21 mouse cellular contexts compared by ENCODE assay signal in the genomic region with DNA sequence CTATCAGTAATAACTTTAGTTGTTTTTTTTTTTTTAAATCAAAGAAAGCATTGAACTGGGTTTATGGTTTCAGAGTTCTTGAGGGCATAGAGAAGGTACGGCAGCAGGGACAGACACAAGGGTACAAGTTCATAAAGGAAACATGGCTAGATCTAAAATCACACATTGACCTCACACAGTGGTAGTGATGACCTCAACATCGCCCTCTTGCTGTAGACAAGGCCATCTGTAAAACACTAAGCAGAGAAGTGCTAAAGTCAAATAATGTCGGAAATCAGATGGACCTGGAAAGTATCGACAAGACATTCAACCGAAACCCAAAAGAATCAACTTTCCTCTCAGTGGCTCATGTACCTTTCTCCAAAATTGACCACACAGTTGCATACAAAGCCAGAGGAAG.
DNase-seq lines count a peak whose midpoint lies in the region; ATAC-seq and TF ChIP-seq lines count a peak whose summit lies in the region.
"Had no signal": no experiment of that assay in that cellular context is flagged by ENCODE, and none has a peak within 500 bp of the region (broad histone marks: within the 10 kb centered on the region; RNA-seq: fewer than 3 reads in every experiment).

No protein-coding gene starts in this region.

- no peak overlapping the region for H3K27ac ChIP-seq in liver, postnatal 0 days (ENCODE audit: low read depth)
- H3K27ac ChIP-seq in liver, embryonic 11.5 days (ENCODE audit: low read depth, low read length) = no peak overlapping the region
- no peak overlapping the region for H3K27ac ChIP-seq in embryonic facial prominence, embryonic 10.5 days (replicated peaks)
- H3K27ac ChIP-seq: embryonic facial prominence, embryonic 12.5 days; forebrain, embryonic 15.5 days; hindbrain, embryonic 13.5 days; hindbrain, postnatal 0 days had no signal

- no peak for ATAC-seq in liver, postnatal 0 days
- no peak for ATAC-seq in liver, embryonic 11.5 days (replicated peaks; ENCODE audit: low FRiP score)
- peak; percentile 66 for ATAC-seq in common myeloid progenitor, adult 5-6 weeks (replicated peaks; ENCODE audit: low read depth, poor library complexity, severe bottlenecking)
- ATAC-seq in megakaryocyte-erythroid progenitor cell, adult 5-6 weeks (replicated peaks; ENCODE audit: low FRiP score, low TSS enrichment, poor library complexity, severe bottlenecking) = 0 out of 2 replicates have a peak, but pooled peaks have one; percentile 41
- ATAC-seq: activated CD4-positive, CD25-positive, alpha-beta regulatory T cell, adult 4 months; CD4-positive, CD25-positive, alpha-beta regulatory T cell, adult 4 months; forebrain, embryonic 15.5 days; hindbrain, postnatal 0 days; Patski had no signal

- no peak for TF ChIP-seq EP300 in liver, postnatal 0 days (IDR thresholded peaks at IDR 0.05; ENCODE audit: low read depth)

- H3K4me2 ChIP-seq in liver, postnatal 0 days (ENCODE audit: low read depth, low read length) = no peak overlapping the region
- no peak overlapping the region for H3K4me2 ChIP-seq in liver, embryonic 11.5 days
- H3K4me2 ChIP-seq: embryonic facial prominence, embryonic 12.5 days; forebrain, embryonic 15.5 days; heart, embryonic 12.5 days; hindbrain, embryonic 13.5 days had no signal

- no peak overlapping the region for H3K9ac ChIP-seq in liver, postnatal 0 days (replicated peaks)
- H3K9ac ChIP-seq in liver, embryonic 11.5 days (ENCODE audit: low read depth, low read length) = no peak overlapping the region
- H3K9ac ChIP-seq: embryonic facial prominence, embryonic 12.5 days; forebrain, embryonic 15.5 days; heart, embryonic 12.5 days; hindbrain, embryonic 13.5 days had no signal

- no peaks in the 10 kb centered on the region for H3K4me1 ChIP-seq in liver, postnatal 0 days (ENCODE audit: insufficient read depth)
- no peaks in the 10 kb centered on the region for H3K4me1 ChIP-seq in liver, embryonic 11.5 days (replicated peaks; ENCODE audit: control insufficient read depth, insufficient read depth, low read length)
- no peaks in the 10 kb centered on the region for H3K4me1 ChIP-seq in embryonic facial prominence, embryonic 10.5 days
- H3K4me1 ChIP-seq: embryonic facial prominence, embryonic 12.5 days; forebrain, embryonic 15.5 days; hindbrain, embryonic 13.5 days had no signal

- DNase-seq in liver, postnatal 0 days = no peak
- DNase-seq in liver, embryonic 11.5 days (ENCODE audit: low spot score) = no peak
- DNase-seq in left cerebral cortex, adult 9 months (ENCODE audit: low spot score in 2 of 2) = no peak
- DNase-seq in embryonic facial prominence, embryonic 10.5 days (ENCODE audit: low spot score) = no peak
- DNase-seq: adrenal gland, postnatal 14 days; B cell, adult 2 months; cerebellum, adult 2 months; cerebellum, postnatal 10 days; embryo, embryonic 11 days; gastrocnemius, postnatal 25 days; heart, postnatal 4 days had no signal

- no peaks in the 10 kb centered on the region for H3K27me3 ChIP-seq in liver, postnatal 0 days (ENCODE audit: insufficient read depth, low read length)
- no peaks in the 10 kb centered on the region for H3K27me3 ChIP-seq in liver, embryonic 11.5 days (replicated peaks; ENCODE audit: control insufficient read depth, insufficient read depth, low read length)
- H3K27me3 ChIP-seq in embryonic facial prominence, embryonic 10.5 days (replicated peaks; ENCODE audit: low read depth, poor library complexity, severe bottlenecking) = no peaks in the 10 kb centered on the region
- H3K27me3 ChIP-seq: embryonic facial prominence, embryonic 12.5 days; forebrain, embryonic 15.5 days; heart, embryonic 12.5 days; hindbrain, embryonic 13.5 days; Patski had no signal

- H3K9me3 ChIP-seq in liver, postnatal 0 days (ENCODE audit: low read length) = no peaks in the 10 kb centered on the region
- H3K9me3 ChIP-seq in liver, embryonic 11.5 days (ENCODE audit: control insufficient read depth, low read length) = no peaks in the 10 kb centered on the region
- no peaks in the 10 kb centered on the region for H3K9me3 ChIP-seq in embryonic facial prominence, embryonic 10.5 days
- H3K9me3 ChIP-seq: embryonic facial prominence, embryonic 12.5 days; forebrain, embryonic 15.5 days; heart, embryonic 12.5 days; hindbrain, embryonic 13.5 days had no signal

- H3K36me3 ChIP-seq in liver, postnatal 0 days (replicated peaks; ENCODE audit: insufficient read depth, low read length) = no peaks in the 10 kb centered on the region
- H3K36me3 ChIP-seq in liver, embryonic 11.5 days (ENCODE audit: control insufficient read depth, insufficient read depth, low read length) = no peaks in the 10 kb centered on the region
- H3K36me3 ChIP-seq in embryonic facial prominence, embryonic 10.5 days (replicated peaks) = no peaks in the 10 kb centered on the region
- H3K36me3 ChIP-seq: embryonic facial prominence, embryonic 12.5 days; forebrain, embryonic 15.5 days; heart, embryonic 12.5 days; hindbrain, embryonic 13.5 days had no signal

- no peak overlapping the region for H3K4me3 ChIP-seq in liver, postnatal 0 days (ENCODE audit: low read depth, low read length)
- H3K4me3 ChIP-seq in liver, embryonic 11.5 days (ENCODE audit: low read depth, low read length) = no peak overlapping the region
- H3K4me3 ChIP-seq in embryonic facial prominence, embryonic 10.5 days = no peak overlapping the region
- H3K4me3 ChIP-seq: embryonic facial prominence, embryonic 12.5 days; forebrain, embryonic 15.5 days; heart, embryonic 12.5 days; hindbrain, embryonic 13.5 days had no signal

- 76% methylated on average over 5 of the region's 5 CpGs for WGBS in liver, postnatal 0 days (ENCODE audit: insufficient replicate concordance)
- 82% methylated on average over 5 of the region's 5 CpGs for WGBS in liver, embryonic 11.5 days
- 90% methylated on average over 5 of the region's 5 CpGs for WGBS in embryonic facial prominence, embryonic 10.5 days

- TF ChIP-seq CTCF in liver, postnatal 0 days (IDR thresholded peaks at IDR 0.05; ENCODE audit: low read depth) = peak; percentile 45

Comparison
In these comparisons a context has a peak if more than half of its experiments do, and no peak if none do; other contexts are left out.
1. ATAC-seq: peak in common myeloid progenitor, adult 5-6 weeks (single experiment) and megakaryocyte-erythroid progenitor cell, adult 5-6 weeks (single experiment); none in liver, postnatal 0 days (single experiment) and liver, embryonic 11.5 days (single experiment).